Mouse (Mus musculus) thymus, adult 2 months (tissue): Measurements from ENCODE around the gene Znhit3. TPM values are rescaled to one million over a fixed set of nuclear protein-coding genes. Genes with fewer than 3 reads are reported as not detected.
"Not testable (repeated sequence)": the region's sequence is repeated elsewhere in the genome, so short reads cannot be mapped to it uniquely, and the experiment has no call there.

Experiments
- DNase-seq: peaks from one replicate; pipeline ENCODE4 v3.0.0; 2021
- H3K27ac ChIP-seq: fragments of 200-500 bp; 2 replicates; pipeline ENCODE4 v1.5.1; 2012; ENCODE audit warnings: low read length, control low read depth; ENCODE audit not compliant: control insufficient read depth, insufficient read depth
- H3K27me3 ChIP-seq: fragments of 200-500 bp; 2 replicates; pipeline ENCODE4 v1.6.1; 2012; ENCODE audit warnings: mild to moderate bottlenecking, low read length, moderate library complexity, mixed read lengths; ENCODE audit not compliant: control insufficient read depth, insufficient read depth
- H3K36me3 ChIP-seq: fragments of 200-500 bp; 2 replicates; pipeline ENCODE4 v1.6.1; 2012; ENCODE audit warnings: mild to moderate bottlenecking, low read length, moderate library complexity; ENCODE audit not compliant: control insufficient read depth, insufficient read depth
- H3K4me1 ChIP-seq: fragments of 200-500 bp; replicated peaks from 2 replicates; pipeline ENCODE4 v1.6.1; 2012; ENCODE audit warnings: low read length; ENCODE audit not compliant: control insufficient read depth, insufficient read depth
- H3K4me3 ChIP-seq: fragments of 200-500 bp; 2 replicates; pipeline ENCODE4 v1.5.1; 2012; ENCODE audit warnings: mild to moderate bottlenecking, low read length, control low read depth, moderate library complexity; ENCODE audit not compliant: control insufficient read depth, insufficient read depth
- CTCF ChIP-seq: fragments of 200-500 bp; IDR thresholded peaks from 2 replicates; pipeline ENCODE4 v1.5.1; 2012; ENCODE audit warnings: mild to moderate bottlenecking, control low read depth, low read length, moderate library complexity, borderline replicate concordance; ENCODE audit not compliant: control insufficient read depth, poor library complexity, insufficient read depth; ENCODE audit errors: extremely low read depth
- POLR2A ChIP-seq: fragments of 200-500 bp; IDR thresholded peaks from 2 replicates; pipeline ENCODE4 v1.6.1; 2012; ENCODE audit warnings: mild to moderate bottlenecking, low read length, control low read depth, moderate library complexity; ENCODE audit not compliant: control insufficient read depth, poor library complexity, insufficient read depth; ENCODE audit errors: extremely low read depth
- WGBS: fragments of 180-500 bp; shearing (Covaris S2); methylation state at CpG from one replicate; pipeline ENCODE4 v1.1.7; 2018; 5-methylcytosine and 5-hydroxymethylcytosine counted together
- polyA plus RNA-seq: library from polyadenylated mRNA; depleted of rRNA; stranded (reverse); fragments of >200 nt; gene quantifications from 2 replicates; pipeline ENCODE4 v1.2.3, GENCODE M21; 2012

Gene Znhit3
- polyA plus RNA-seq, 1 experiment = 15.4 TPM

DNA sequence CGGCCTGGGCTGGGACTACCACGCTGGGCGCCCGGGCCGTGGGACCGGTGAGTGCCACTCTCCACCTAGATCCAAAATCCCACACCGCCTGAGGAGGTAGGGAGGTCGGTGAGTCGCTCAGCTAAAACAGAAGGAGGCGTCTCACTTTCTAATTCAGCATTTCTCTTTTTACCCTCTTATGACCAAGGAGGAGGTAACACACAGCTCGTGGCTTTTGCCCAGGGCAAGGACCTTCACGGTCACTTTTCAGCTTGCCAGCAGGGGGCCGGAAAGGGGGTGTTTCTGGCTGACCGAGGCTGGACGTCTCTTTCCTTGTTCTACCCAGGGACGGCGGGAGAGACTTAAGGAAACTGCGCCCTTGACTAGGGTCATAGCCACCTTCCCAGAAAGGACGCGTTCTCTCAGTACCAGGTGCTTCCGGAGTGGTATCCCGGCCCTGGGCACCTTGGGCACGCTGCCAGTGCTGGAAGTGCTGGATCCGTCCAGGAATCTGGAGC, 35.7 kb downstream of the Znhit3 start:
- Histone ChIP-seq H3K4me1 (peaks cover 9% of the 10 kb centered on the region), H3K4me3 (peak overlapping the region; percentile 87), H3K27me3 (no peaks in the 10 kb centered on the region), H3K27ac (no peak overlapping the region), H3K36me3 (no peaks in the 10 kb centered on the region)
- TF ChIP-seq CTCF (no peak), POLR2A (no peak)
- peak; percentile 36 for DNase-seq
- under 1% methylated on average over 24 of the region's 24 CpGs for WGBS

DNA sequence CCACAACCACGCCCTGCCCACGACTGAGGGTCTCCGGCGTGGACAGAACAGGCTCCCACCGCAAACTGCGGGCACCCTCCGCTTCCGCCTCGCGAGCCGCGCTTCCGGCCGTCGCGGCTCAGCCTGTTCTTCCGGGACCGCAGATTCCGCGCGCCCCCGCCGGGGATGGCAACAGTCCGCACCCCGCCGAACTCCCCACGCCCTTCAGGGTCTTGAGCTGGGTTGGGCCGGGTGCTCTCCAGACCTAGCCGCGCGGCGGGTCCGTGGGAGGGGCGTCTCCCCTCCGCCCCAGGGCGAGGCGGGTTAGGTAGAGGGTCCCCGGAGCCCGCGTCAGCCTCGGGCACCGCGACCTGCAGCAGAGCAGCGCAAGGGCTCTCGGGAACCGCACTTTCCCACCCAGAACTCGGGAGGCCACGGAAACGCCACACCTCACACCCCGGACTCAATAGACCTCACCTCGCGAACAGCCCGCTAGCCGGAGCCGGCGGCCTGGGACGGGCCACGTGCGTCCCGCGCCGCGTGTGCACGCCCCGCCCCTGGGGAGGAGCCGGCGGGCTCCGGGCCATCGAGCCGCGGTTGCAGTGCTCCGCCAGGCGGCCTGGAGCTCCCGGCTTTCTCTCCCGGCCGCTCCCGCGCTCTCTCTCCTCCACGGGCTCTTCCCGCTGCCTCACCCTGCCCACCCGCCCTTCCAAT, 36.2 kb downstream of the Znhit3 start, which contains the start of the genes Myo19 and Pigw:
Myo19 (plus strand) TSS at position 377 of the 693 bp plus-strand sequence.
Pigw (minus strand) TSS at position 514 of the 693 bp plus-strand sequence.
- Histone ChIP-seq H3K27ac (0 out of 2 replicates have a peak within 1 kb of the TSS, but pooled peaks have one; percentile 46), H3K27me3 (no peaks in the 10 kb centered on the region), H3K4me3 (peak within 1 kb of the TSS; percentile 87), H3K36me3 (no peaks in the 10 kb centered on the region), H3K4me1 (peaks cover 9% of the 10 kb centered on the region)
- DNase-seq = peak; percentile 80
- TF ChIP-seq POLR2A (peak; percentile 52; the same call in 1 of the 2 replicates), CTCF (no peak; the same call in 1 of the 2 replicates)
- WGBS = under 1% methylated on average over 81 of the region's 81 CpGs

DNA sequence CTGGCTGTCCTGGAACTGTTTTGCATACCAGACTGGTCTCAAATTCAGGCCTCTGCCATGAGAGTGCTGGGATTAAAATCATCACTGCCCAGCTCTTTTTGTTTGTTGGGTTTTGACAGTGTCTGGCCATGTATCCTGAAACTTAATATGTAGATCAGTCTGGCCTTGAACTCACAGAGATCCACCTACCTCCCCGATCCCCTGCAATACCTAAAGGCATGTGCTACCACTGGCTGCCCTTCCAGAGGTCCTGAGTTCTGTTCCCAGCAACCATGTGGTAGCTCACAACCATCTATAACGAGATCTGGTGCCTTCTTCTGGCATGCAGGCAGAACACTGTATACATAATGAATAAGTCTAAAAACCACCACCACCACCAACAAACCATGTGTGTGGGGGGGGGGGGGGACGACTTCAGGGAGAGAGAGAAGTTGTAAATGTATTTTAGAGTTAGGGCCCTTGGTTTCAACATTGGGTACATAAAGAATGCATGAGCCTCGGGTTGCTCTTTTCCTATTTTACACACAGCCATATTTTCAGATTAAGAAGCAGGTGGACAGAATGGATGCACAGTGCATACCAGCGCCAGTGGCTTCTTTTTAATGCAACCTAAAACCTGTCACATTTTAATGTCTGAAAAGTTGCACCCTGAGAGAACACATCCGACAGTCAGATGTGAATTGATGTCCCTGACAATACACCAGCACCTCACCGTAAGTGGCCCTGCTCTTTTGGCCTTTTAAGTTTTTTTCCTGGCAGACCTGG, 37.0 kb downstream of the Znhit3 start:
- peaks cover 9% of the 10 kb centered on the region for H3K4me1 ChIP-seq
- no peaks in the 10 kb centered on the region for H3K27me3 ChIP-seq
- peak overlapping the region; percentile 87 for H3K4me3 ChIP-seq
- 14% methylated on average over 7 of the region's 7 CpGs for whole genome bisulfite sequencing
- TF ChIP-seq CTCF (no peak), POLR2A (no peak)
- 0 out of 2 replicates have a peak overlapping the region, but pooled peaks have one; percentile 46 for H3K27ac ChIP-seq
- DNase-seq = no peak
- no peaks in the 10 kb centered on the region for H3K36me3 ChIP-seq

- WGBS = 33% methylated on average over 1 of the region's 1 CpGs
- H3K4me1 ChIP-seq, DNase-seq, H3K27ac ChIP-seq, H3K27me3 ChIP-seq, H3K4me3 ChIP-seq, H3K36me3 ChIP-seq: not testable (repeated sequence)
Measured at GRCm38 (mm10) chr11:84876020-84876419, 40.1 kb downstream of the Znhit3 start.

DNA sequence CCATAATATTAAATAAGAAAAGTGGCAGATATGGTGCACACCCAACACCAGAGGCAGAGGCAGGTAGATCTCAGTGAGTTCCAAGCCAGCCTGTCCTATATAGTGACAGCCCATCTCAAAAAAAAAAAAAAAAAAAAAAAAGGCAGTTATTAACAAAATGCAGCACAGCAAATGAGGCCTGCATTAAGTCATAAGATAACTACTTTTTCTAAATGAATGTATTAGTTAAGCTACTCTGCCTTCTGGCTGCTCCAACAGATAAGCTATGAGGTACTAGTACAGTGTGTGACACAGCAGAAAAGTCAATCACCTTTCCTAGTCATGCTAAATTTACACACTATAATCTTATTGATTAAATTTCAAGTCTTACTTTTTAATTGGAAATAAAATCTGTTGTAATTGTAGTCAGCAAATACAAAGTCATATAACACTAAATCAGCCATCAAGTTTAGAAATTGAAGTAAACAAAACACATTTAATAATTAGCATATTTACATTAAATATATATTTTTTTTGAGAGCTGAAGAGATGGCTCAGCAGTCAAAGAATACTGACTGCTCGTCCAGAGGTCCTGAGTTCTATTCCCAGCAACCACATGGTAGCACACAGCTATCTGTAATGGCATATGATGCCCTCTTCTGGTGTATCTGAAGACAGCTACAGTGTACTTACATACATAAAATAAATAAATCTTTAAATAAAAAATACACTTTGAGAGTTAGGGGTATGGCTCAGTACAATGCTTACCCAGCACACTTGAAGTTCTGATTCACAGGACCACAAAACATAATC, 42.9 kb downstream of the Znhit3 start:
- H3K27ac ChIP-seq = no peak overlapping the region
- WGBS = 80% methylated on average over 1 of the region's 1 CpGs
- H3K27me3 ChIP-seq = no peaks in the 10 kb centered on the region
- H3K4me1 ChIP-seq = no peaks in the 10 kb centered on the region
- DNase-seq = no peak
- H3K4me3 ChIP-seq = no peak overlapping the region
- no peaks in the 10 kb centered on the region for H3K36me3 ChIP-seq
- TF ChIP-seq CTCF = no peak
- TF ChIP-seq POLR2A = no peak

DNA sequence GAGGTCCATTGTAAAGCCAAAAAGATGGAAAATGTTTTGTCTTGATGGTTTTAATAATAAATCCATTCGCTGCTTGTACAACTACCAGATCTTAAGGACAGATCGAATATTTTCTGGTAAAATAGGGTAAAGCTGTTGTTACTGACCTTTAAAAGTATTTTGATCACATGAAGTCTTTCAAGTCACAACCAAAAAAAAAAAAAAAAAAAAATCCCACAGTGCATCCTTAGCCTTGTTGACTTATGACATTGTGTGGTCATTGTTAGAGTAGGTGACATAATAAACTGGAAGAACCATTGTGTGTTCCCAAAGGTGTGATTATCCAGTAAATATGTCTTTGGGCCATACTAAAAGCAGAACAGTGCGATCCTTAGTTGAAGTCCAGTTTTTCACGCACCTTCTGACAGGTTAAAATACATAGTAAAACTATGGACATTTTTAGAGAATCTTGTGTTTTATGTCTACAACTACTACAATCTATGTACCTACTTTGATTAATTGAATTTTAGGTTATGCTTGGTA, 44.6 kb downstream of the Znhit3 start:
- TF ChIP-seq CTCF (no peak), POLR2A (no peak)
- peak overlapping the region; percentile 71; the same call in 1 of the 2 replicates for H3K4me3 ChIP-seq
- H3K36me3 ChIP-seq = no peaks in the 10 kb centered on the region
- no peaks in the 10 kb centered on the region for H3K27me3 ChIP-seq
- WGBS = 58% methylated on average over 4 of the region's 4 CpGs
- H3K27ac ChIP-seq = peak overlapping the region; percentile 82; the same call in 1 of the 2 replicates
- H3K4me1 ChIP-seq = no peaks in the 10 kb centered on the region
- no peak for DNase-seq
